Mouse (Mus musculus) midbrain, embryonic 13.5 days (tissue): Measurements from ENCODE around the gene Ms4a4d. TPM values are rescaled to one million over a fixed set of nuclear protein-coding genes. Genes with fewer than 3 reads are reported as not detected.
A peak's percentile ranks its signal among the peaks of the same experiment; 100 is the strongest.
"Not testable (repeated sequence)": the region's sequence is repeated elsewhere in the genome, so short reads cannot be mapped to it uniquely, and the experiment has no call there.

Experiments
- ATAC-seq: fragments of 200-750 bp; cut with Nextera tagmentation; 2 replicates; pipeline ENCODE4 v1.8.0; 2017; ENCODE audit warnings: mild to moderate bottlenecking, moderate TSS enrichment, moderate library complexity
- H3K27ac ChIP-seq: fragments of 300-500 bp; sonication (generic); 2 replicates; pipeline ENCODE4 v1.5.1; 2015; ENCODE audit warnings: inconsistent platforms, mild to moderate bottlenecking, moderate library complexity
- H3K27me3 ChIP-seq: fragments of 300-500 bp; sonication (generic); 2 replicates; pipeline ENCODE4 v1.6.1; 2015; ENCODE audit warnings: mild to moderate bottlenecking, inconsistent platforms
- H3K36me3 ChIP-seq: fragments of 300-500 bp; sonication (generic); 2 replicates; pipeline ENCODE4 v1.6.1; 2015; ENCODE audit warnings: mild to moderate bottlenecking, inconsistent platforms
- H3K4me1 ChIP-seq: fragments of 300-500 bp; sonication (generic); replicated peaks from 2 replicates; pipeline ENCODE4 v1.6.1; 2015; ENCODE audit warnings: inconsistent platforms
- H3K4me2 ChIP-seq: fragments of 300-500 bp; sonication (generic); replicated peaks from 2 replicates; pipeline ENCODE4 v1.6.1; 2015; ENCODE audit warnings: moderate library complexity, mild to moderate bottlenecking, inconsistent platforms
- H3K4me3 ChIP-seq: fragments of 300-500 bp; sonication (generic); replicated peaks from 2 replicates; pipeline ENCODE4 v1.5.1; 2015; ENCODE audit warnings: mild to moderate bottlenecking, inconsistent platforms
- H3K9ac ChIP-seq: fragments of 300-500 bp; sonication (generic); replicated peaks from 2 replicates; pipeline ENCODE4 v1.6.1; 2015; ENCODE audit warnings: mild to moderate bottlenecking, inconsistent platforms
- H3K9me3 ChIP-seq: fragments of 300-500 bp; sonication (generic); 2 replicates; pipeline ENCODE4 v1.6.1; 2016; ENCODE audit warnings: mild to moderate bottlenecking, inconsistent platforms
- WGBS: fragments of 180-500 bp; shearing (Covaris S2); methylation state at CpG from one replicate; pipeline ENCODE4 v1.1.7; 2015; 5-methylcytosine and 5-hydroxymethylcytosine counted together
- polyA plus RNA-seq: library from polyadenylated mRNA; unstranded; fragments of >200 nt; fragmentation: Nextera tagmentation; extraction: Ambion mirVana; gene quantifications from 2 replicates; pipeline ENCODE4 v1.2.1, GENCODE M21; 2015

Gene Ms4a4d
- polyA plus RNA-seq, 1 experiment from 2014 or later = not detected

- H3K27ac ChIP-seq, H3K4me1 ChIP-seq, H3K9ac ChIP-seq, H3K36me3 ChIP-seq, H3K4me2 ChIP-seq, ATAC-seq, H3K4me3 ChIP-seq, H3K9me3 ChIP-seq, H3K27me3 ChIP-seq: not testable (repeated sequence)
- 89% methylated on average over 2 of the region's 2 CpGs for WGBS
Measured at GRCm38 (mm10) chr19:11518356-11518755, 18.2 kb upstream of the Ms4a4d start.

GRCm38 (mm10) chr19:11520146-11520545, 16.5 kb upstream of the Ms4a4d start:
- ATAC-seq = no peak
- no peaks in the 10 kb centered on the region for H3K27me3 ChIP-seq
- 89% methylated on average over 3 of the region's 3 CpGs for WGBS

GRCm38 (mm10) chr19:11533421-11533820, 3.2 kb upstream of the Ms4a4d start:
- no peak overlapping the region for H3K27ac ChIP-seq
- no peaks in the 10 kb centered on the region for H3K4me1 ChIP-seq
- no peak overlapping the region for H3K4me2 ChIP-seq
- 88% methylated on average over 1 of the region's 1 CpGs for WGBS
- H3K36me3 ChIP-seq = no peaks in the 10 kb centered on the region
- no peak overlapping the region for H3K4me3 ChIP-seq
- H3K9me3 ChIP-seq = no peaks in the 10 kb centered on the region
- no peaks in the 10 kb centered on the region for H3K27me3 ChIP-seq
- no peak overlapping the region for H3K9ac ChIP-seq
- ATAC-seq = no peak

More at GRCm38 (mm10) chr19:11520146-11520545, 16.5 kb upstream of the Ms4a4d start:
- Histone ChIP-seq H3K4me1 (no peaks in the 10 kb centered on the region), H3K36me3 (no peaks in the 10 kb centered on the region), H3K9me3 (no peaks in the 10 kb centered on the region), H3K4me2 (no peak overlapping the region), H3K9ac (no peak overlapping the region), H3K4me3 (no peak overlapping the region), H3K27ac (no peak overlapping the region)

- H3K27me3 ChIP-seq = no peaks in the 10 kb centered on the region
- H3K4me3 ChIP-seq = no peak overlapping the region
- ATAC-seq = no peak
- no peaks in the 10 kb centered on the region for H3K9me3 ChIP-seq
- H3K9ac ChIP-seq = no peak overlapping the region
- H3K36me3 ChIP-seq = no peaks in the 10 kb centered on the region
- 60% methylated on average over 2 of the region's 2 CpGs for WGBS
- H3K27ac ChIP-seq = no peak overlapping the region
- H3K4me1 ChIP-seq = no peaks in the 10 kb centered on the region
- H3K4me2 ChIP-seq = no peak overlapping the region
Measured at GRCm38 (mm10) chr19:11533888-11534445, 2.6 kb upstream of the Ms4a4d start.

- Histone ChIP-seq H3K36me3 (no peaks in the 10 kb centered on the region), H3K4me3 (no peak overlapping the region), H3K4me2 (no peak overlapping the region), H3K4me1 (no peaks in the 10 kb centered on the region), H3K9ac (no peak overlapping the region), H3K27ac (no peak overlapping the region), H3K27me3 (no peaks in the 10 kb centered on the region), H3K9me3 (no peaks in the 10 kb centered on the region)
- ATAC-seq = 0 out of 2 replicates have a peak, but pooled peaks have one; percentile 53
- 39% methylated on average over 2 of the region's 2 CpGs for WGBS
Measured at GRCm38 (mm10) chr19:11537336-11537735, 735 bp downstream of the Ms4a4d start.

- not testable (repeated sequence) for H3K4me2 ChIP-seq, H3K9me3 ChIP-seq, H3K9ac ChIP-seq, ATAC-seq, H3K4me1 ChIP-seq, H3K4me3 ChIP-seq, H3K27ac ChIP-seq, H3K36me3 ChIP-seq, H3K27me3 ChIP-seq
- 94% methylated on average over 1 of the region's 1 CpGs for WGBS
Measured at GRCm38 (mm10) chr19:11540166-11540821, 3.7 kb downstream of the Ms4a4d start.

GRCm38 (mm10) chr19:11544383-11544782, 7.8 kb downstream of the Ms4a4d start:
- 89% methylated on average over 2 of the region's 2 CpGs for WGBS
- not testable (repeated sequence) for ATAC-seq

GRCm38 (mm10) chr19:11547911-11548310, 11.3 kb downstream of the Ms4a4d start:
- H3K4me3 ChIP-seq = no peak overlapping the region
- no peak for ATAC-seq
- no peaks in the 10 kb centered on the region for H3K27me3 ChIP-seq
- H3K4me1 ChIP-seq = no peaks in the 10 kb centered on the region
- no peak overlapping the region for H3K9ac ChIP-seq
- no peak overlapping the region for H3K27ac ChIP-seq
- no peaks in the 10 kb centered on the region for H3K9me3 ChIP-seq
- H3K36me3 ChIP-seq = no peaks in the 10 kb centered on the region
- no peak overlapping the region for H3K4me2 ChIP-seq

More at GRCm38 (mm10) chr19:11544383-11544782, 7.8 kb downstream of the Ms4a4d start:
- H3K4me1 ChIP-seq, H3K4me2 ChIP-seq, H3K27me3 ChIP-seq, H3K9me3 ChIP-seq, H3K4me3 ChIP-seq, H3K36me3 ChIP-seq, H3K27ac ChIP-seq, H3K9ac ChIP-seq: not testable (repeated sequence)

- H3K4me2 ChIP-seq = no peak overlapping the region
- H3K9ac ChIP-seq = no peak overlapping the region
- no peaks in the 10 kb centered on the region for H3K36me3 ChIP-seq
- no peak for ATAC-seq
- H3K27ac ChIP-seq = no peak overlapping the region
- 93% methylated on average over 5 of the region's 5 CpGs for WGBS
- no peaks in the 10 kb centered on the region for H3K4me1 ChIP-seq
- H3K27me3 ChIP-seq = no peaks in the 10 kb centered on the region
- no peaks in the 10 kb centered on the region for H3K9me3 ChIP-seq
- no peak overlapping the region for H3K4me3 ChIP-seq
Measured at GRCm38 (mm10) chr19:11554726-11555125, 18.1 kb downstream of the Ms4a4d start.

GRCm38 (mm10) chr19:11559560-11559959, 23.0 kb downstream of the Ms4a4d start:
- not testable (repeated sequence) for H3K27ac ChIP-seq

GRCm38 (mm10) chr19:11574965-11575364, 38.4 kb downstream of the Ms4a4d start:
- no peak overlapping the region for H3K4me2 ChIP-seq
- no peaks in the 10 kb centered on the region for H3K27me3 ChIP-seq
- no peaks in the 10 kb centered on the region for H3K9me3 ChIP-seq
- H3K4me3 ChIP-seq = no peak overlapping the region
- H3K36me3 ChIP-seq = no peaks in the 10 kb centered on the region
- H3K9ac ChIP-seq = no peak overlapping the region
- H3K4me1 ChIP-seq = no peaks in the 10 kb centered on the region
- H3K27ac ChIP-seq = no peak overlapping the region
- WGBS = 84% methylated on average over 8 of the region's 8 CpGs
- no peak for ATAC-seq

More at GRCm38 (mm10) chr19:11559560-11559959, 23.0 kb downstream of the Ms4a4d start:
- H3K36me3 ChIP-seq, H3K4me3 ChIP-seq, ATAC-seq, H3K4me1 ChIP-seq, H3K9ac ChIP-seq, H3K4me2 ChIP-seq, H3K27me3 ChIP-seq, H3K9me3 ChIP-seq: not testable (repeated sequence)

- Histone ChIP-seq H3K9ac (no peak overlapping the region), H3K4me1 (no peaks in the 10 kb centered on the region), H3K27ac (no peak overlapping the region), H3K27me3 (no peaks in the 10 kb centered on the region), H3K4me3 (no peak overlapping the region), H3K36me3 (no peaks in the 10 kb centered on the region), H3K4me2 (no peak overlapping the region), H3K9me3 (no peaks in the 10 kb centered on the region)
- 78% methylated on average over 4 of the region's 4 CpGs for WGBS
- no peak for ATAC-seq
Measured at GRCm38 (mm10) chr19:11589205-11589604, 52.6 kb downstream of the Ms4a4d start.
